Mouse (Mus musculus): ENCODE data around the gene Arpc2. TPM values are rescaled to one million over a fixed set of nuclear protein-coding genes. Genes with fewer than 3 reads are reported as not detected.

The Arpc2 gene
- polyA plus RNA-seq, 1 experiment: 107 TPM

DNA sequence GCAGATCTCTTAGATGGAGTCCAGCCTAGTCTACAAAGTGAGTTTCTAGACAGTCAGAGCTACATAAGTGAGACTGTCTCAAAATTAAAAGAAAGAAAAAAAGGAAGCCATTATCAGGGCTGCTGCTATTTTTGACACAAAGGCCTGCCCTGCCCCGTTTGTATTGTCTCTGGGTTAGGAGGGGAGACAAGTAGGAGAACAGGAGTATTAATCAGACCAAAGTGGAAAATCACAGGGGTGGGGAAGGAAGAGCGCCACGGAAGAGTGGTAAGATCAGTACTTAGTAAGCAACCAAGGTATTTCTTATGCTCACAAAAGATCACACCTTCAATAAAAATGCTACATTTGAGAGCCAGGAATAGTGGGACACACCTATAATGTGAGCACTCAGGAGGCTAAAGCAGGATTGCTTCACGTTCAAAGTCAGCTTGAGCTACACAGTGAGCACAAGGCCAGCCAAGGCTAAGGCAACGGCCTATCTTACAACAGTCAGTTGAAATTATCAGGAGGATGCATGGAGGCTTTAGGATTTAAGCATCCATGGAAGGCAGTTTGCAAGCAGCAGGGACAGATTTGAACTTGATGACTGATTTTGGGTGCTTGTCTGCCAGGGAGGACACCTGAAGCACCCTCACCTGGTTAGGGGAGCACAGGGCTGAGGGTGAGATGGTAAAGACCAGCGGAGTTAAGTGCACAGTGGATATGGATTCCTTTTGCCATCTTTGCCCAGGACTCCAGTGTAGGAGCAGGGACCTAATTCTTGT, 64.6 kb downstream of the Arpc2 start:
- TF ChIP-seq CTCF (IDR thresholded peaks at IDR 0.05; ENCODE audit: control insufficient read depth, insufficient read depth, insufficient replicate concordance, low read depth, low read length) (no peak), POLR2A (IDR thresholded peaks at IDR 0.05; ENCODE audit: control insufficient read depth, low read depth, low read length) (no peak)
- Histone ChIP-seq H3K4me1 (ENCODE audit: control insufficient read depth, insufficient read depth, low read length) (peaks cover 8% of the 10 kb centered on the region), H3K27me3 (ENCODE audit: control insufficient read depth, insufficient read depth, low read length) (no peaks in the 10 kb centered on the region), H3K27ac (ENCODE audit: control insufficient read depth, insufficient read depth, low read depth, low read length) (no peak overlapping the region), H3K4me3 (ENCODE audit: control insufficient read depth, low read depth, low read length) (no peak overlapping the region), H3K36me3 (ENCODE audit: control insufficient read depth, insufficient read depth, low read length) (no peaks in the 10 kb centered on the region)

DNA sequence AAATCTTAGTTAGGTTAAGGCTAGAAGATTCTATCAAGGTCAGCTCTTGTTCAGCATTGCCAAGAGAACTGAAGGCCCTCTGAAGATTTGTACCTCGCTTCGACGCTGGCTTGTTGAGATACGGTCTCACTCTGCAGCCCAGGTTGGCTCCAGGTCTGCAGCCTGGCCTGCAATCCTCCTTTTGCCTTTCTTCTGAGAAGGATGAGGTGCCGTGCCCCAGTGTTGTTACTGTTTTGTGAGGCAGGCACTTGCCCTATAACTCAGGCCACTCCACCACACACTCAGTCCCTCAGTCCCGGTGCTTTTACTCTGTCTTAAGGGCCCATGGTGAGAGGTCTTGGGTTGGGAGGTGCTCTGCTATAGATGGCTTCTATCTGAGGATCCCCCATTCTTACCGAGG, 66.3 kb downstream of the Arpc2 start:
- TF ChIP-seq CTCF (IDR thresholded peaks at IDR 0.05; ENCODE audit: control insufficient read depth, insufficient read depth, insufficient replicate concordance, low read depth, low read length): no peak
- peak overlapping the region; percentile 30; the same call in 1 of the 2 replicates for H3K27ac ChIP-seq (ENCODE audit: control insufficient read depth, insufficient read depth, low read depth, low read length)
- H3K36me3 ChIP-seq (ENCODE audit: control insufficient read depth, insufficient read depth, low read length): no peaks in the 10 kb centered on the region
- H3K27me3 ChIP-seq (ENCODE audit: control insufficient read depth, insufficient read depth, low read length): no peaks in the 10 kb centered on the region
- peaks cover 8% of the 10 kb centered on the region for H3K4me1 ChIP-seq (ENCODE audit: control insufficient read depth, insufficient read depth, low read length)
- H3K4me3 ChIP-seq (ENCODE audit: control insufficient read depth, low read depth, low read length): no peak overlapping the region

DNA sequence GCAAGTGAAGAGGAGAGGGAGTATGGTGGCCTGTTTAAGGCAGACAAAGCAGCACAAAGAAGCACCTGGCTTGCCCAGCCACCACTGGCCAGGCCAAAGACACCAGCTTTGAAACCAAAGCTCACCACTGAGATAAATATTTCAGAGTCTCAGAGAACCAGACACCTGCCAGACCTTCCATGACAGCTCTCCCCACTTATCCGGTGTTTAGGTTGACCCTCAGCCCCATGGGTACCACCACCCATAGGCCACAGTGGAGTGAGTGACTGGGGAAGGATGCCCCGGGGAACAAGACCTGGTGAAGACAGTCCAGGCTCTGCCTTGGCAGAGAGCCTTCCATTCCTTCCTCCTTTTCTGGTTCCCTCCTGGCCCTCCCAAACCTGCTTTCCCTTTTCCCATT, 67.0 kb downstream of the Arpc2 start:
- Histone ChIP-seq H3K4me3 (ENCODE audit: control insufficient read depth, low read depth, low read length) (no peak overlapping the region), H3K4me1 (ENCODE audit: control insufficient read depth, insufficient read depth, low read length) (peaks cover 8% of the 10 kb centered on the region), H3K36me3 (ENCODE audit: control insufficient read depth, insufficient read depth, low read length) (no peaks in the 10 kb centered on the region), H3K27me3 (ENCODE audit: control insufficient read depth, insufficient read depth, low read length) (no peaks in the 10 kb centered on the region), H3K27ac (ENCODE audit: control insufficient read depth, insufficient read depth, low read depth, low read length) (0 out of 2 replicates have a peak overlapping the region, but pooled peaks have one; percentile 15)
- TF ChIP-seq CTCF (IDR thresholded peaks at IDR 0.05; ENCODE audit: control insufficient read depth, insufficient read depth, insufficient replicate concordance, low read depth, low read length) (no peak), POLR2A (IDR thresholded peaks at IDR 0.05; ENCODE audit: control insufficient read depth, low read depth, low read length) (no peak)

DNA sequence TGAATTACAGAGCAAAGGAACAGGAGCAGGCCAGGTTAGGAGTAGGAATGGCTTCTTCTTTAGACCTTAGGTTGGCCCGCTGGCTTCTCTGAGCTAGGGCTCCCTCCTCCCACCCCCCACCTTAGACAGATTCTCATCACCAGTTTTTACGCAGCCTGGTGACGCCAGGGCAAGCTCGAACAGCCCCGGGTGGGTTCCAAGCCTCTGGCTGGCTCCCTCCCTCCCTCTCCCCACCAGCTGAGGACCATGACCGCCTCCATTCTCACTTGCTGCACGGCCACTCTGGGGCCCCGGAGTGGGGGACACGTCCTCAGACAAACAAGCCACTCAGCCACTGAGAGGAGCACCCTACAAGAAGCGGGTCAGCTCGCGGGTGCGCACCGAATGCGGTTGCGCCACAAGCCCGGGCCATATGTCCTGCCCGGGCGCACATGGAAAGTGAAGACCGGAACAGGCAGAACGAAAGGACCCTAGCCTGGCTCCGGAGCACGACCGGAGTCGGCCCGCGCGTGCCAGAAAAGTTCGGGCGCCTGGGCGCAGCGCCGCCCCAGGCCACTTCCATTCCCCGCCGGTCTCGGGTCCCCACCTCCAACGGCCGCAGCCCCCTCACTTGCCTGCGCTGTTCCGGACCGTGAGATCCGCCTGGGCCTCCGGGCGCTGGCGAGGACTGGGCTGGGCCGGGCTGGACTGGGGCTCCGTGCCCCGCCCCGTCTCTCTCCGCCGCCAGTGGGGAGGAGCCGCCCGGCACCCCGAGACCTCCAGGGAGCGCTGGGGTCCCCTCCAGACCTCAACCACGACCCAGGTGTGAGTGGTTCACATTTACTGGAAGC, 67.8 kb downstream of the Arpc2 start:
- peaks cover 8% of the 10 kb centered on the region for H3K4me1 ChIP-seq (ENCODE audit: control insufficient read depth, insufficient read depth, low read length)
- H3K36me3 ChIP-seq (ENCODE audit: control insufficient read depth, insufficient read depth, low read length): no peaks in the 10 kb centered on the region
- no peak for TF ChIP-seq CTCF (IDR thresholded peaks at IDR 0.05; ENCODE audit: control insufficient read depth, insufficient read depth, insufficient replicate concordance, low read depth, low read length)
- TF ChIP-seq POLR2A (IDR thresholded peaks at IDR 0.05; ENCODE audit: control insufficient read depth, low read depth, low read length): peak; percentile 57
- no peaks in the 10 kb centered on the region for H3K27me3 ChIP-seq (ENCODE audit: control insufficient read depth, insufficient read depth, low read length)
- H3K27ac ChIP-seq (ENCODE audit: control insufficient read depth, insufficient read depth, low read depth, low read length): peak overlapping the region; percentile 46
- H3K4me3 ChIP-seq (ENCODE audit: control insufficient read depth, low read depth, low read length): peak overlapping the region; percentile 76

DNA sequence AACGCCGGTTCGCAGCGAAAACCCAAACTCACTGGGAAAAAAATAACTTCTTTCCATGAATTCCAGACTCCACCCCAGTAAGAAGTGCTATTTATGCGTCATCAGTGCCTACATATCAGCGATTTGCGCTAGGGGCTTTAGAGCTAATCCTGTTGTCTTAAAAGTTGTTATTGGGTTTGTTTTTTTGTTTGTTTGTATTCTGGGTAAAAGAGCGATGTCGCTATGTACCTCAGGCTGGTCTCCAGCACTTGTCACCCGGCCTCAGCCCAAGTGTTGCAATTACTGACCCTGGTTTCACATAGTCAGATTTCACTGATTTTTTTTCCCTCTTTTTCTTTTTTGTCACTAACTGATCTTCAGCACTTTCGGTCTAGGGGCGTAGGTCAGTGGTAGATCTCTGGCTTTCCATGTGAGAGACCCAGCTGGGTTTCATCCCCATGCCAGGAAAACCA, 68.5 kb downstream of the Arpc2 start:
- TF ChIP-seq CTCF (IDR thresholded peaks at IDR 0.05; ENCODE audit: control insufficient read depth, insufficient read depth, insufficient replicate concordance, low read depth, low read length) (no peak), POLR2A (IDR thresholded peaks at IDR 0.05; ENCODE audit: control insufficient read depth, low read depth, low read length) (no peak)
- Histone ChIP-seq H3K27me3 (ENCODE audit: control insufficient read depth, insufficient read depth, low read length) (no peaks in the 10 kb centered on the region), H3K27ac (ENCODE audit: control insufficient read depth, insufficient read depth, low read depth, low read length) (peak overlapping the region; percentile 46), H3K36me3 (ENCODE audit: control insufficient read depth, insufficient read depth, low read length) (no peaks in the 10 kb centered on the region), H3K4me1 (ENCODE audit: control insufficient read depth, insufficient read depth, low read length) (peaks cover 8% of the 10 kb centered on the region), H3K4me3 (ENCODE audit: control insufficient read depth, low read depth, low read length) (peak overlapping the region; percentile 76)

DNA sequence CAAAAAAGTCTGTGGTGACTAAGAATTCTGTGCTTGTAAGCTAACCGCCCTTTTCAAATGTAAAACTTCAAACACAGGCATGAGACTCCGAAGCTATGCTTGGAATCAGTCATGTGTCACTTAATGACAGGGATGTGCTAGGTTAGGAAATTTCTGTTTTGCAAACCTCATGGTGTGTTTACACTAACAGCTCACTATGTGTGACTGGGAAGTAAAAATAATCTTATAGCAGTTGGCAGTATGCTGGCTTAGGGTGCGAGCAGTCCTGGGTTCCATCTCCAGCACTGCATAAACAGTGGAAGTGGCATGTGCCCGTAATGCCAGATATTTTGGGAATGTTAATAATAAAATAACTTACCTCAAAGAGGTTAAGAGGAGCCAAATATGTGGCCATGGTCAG, 69.1 kb downstream of the Arpc2 start:
- Histone ChIP-seq H3K36me3 (ENCODE audit: control insufficient read depth, insufficient read depth, low read length) (no peaks in the 10 kb centered on the region), H3K4me1 (ENCODE audit: control insufficient read depth, insufficient read depth, low read length) (peaks cover 8% of the 10 kb centered on the region), H3K4me3 (ENCODE audit: control insufficient read depth, low read depth, low read length) (no peak overlapping the region), H3K27ac (ENCODE audit: control insufficient read depth, insufficient read depth, low read depth, low read length) (no peak overlapping the region), H3K27me3 (ENCODE audit: control insufficient read depth, insufficient read depth, low read length) (no peaks in the 10 kb centered on the region)
- TF ChIP-seq POLR2A (IDR thresholded peaks at IDR 0.05; ENCODE audit: control insufficient read depth, low read depth, low read length): no peak
- no peak for TF ChIP-seq CTCF (IDR thresholded peaks at IDR 0.05; ENCODE audit: control insufficient read depth, insufficient read depth, insufficient replicate concordance, low read depth, low read length)

DNA sequence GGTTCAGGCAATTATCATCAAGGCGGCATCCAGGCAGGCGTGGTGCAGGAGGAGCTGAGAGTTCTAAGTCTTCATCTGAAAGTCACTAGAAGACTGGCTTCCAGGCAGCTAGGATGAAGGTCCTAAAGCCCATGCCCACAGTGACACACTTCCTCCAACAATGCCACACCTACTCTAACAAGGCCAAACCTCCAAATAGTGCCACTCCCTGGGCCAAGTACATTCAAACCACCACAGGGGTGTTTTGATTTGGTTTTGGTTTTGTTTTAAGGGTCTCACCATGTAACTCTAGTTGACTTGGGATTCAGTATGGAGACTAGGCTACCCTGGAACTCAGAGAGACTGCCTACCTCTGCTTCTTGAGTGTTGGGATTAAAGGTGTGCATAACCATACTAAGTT, 69.6 kb downstream of the Arpc2 start, which contains the start of gene Tmbim1:
Gene Tmbim1, minus strand, starts transcription at position 101 of the 400 bp plus-strand sequence.
- Histone ChIP-seq H3K36me3 (ENCODE audit: control insufficient read depth, insufficient read depth, low read length) (no peaks in the 10 kb centered on the region), H3K27ac (ENCODE audit: control insufficient read depth, insufficient read depth, low read depth, low read length) (peak within 1 kb of the TSS; percentile 46; the same call in 1 of the 2 replicates), H3K4me1 (ENCODE audit: control insufficient read depth, insufficient read depth, low read length) (peaks cover 8% of the 10 kb centered on the region), H3K4me3 (ENCODE audit: control insufficient read depth, low read depth, low read length) (peak within 1 kb of the TSS; percentile 76; the same call in 1 of the 2 replicates), H3K27me3 (ENCODE audit: control insufficient read depth, insufficient read depth, low read length) (no peaks in the 10 kb centered on the region)
- TF ChIP-seq CTCF (IDR thresholded peaks at IDR 0.05; ENCODE audit: control insufficient read depth, insufficient read depth, insufficient replicate concordance, low read depth, low read length): no peak
- TF ChIP-seq POLR2A (IDR thresholded peaks at IDR 0.05; ENCODE audit: control insufficient read depth, low read depth, low read length): no peak

Data from testis, adult 2 months (tissue).